Mouse (Mus musculus): ENCODE measurements around the gene Gm4177.
"Not testable (repeated sequence)": the region's sequence is repeated elsewhere in the genome, so short reads cannot be mapped to it uniquely, and the experiment has no call there.

Gene Gm4177

DNA sequence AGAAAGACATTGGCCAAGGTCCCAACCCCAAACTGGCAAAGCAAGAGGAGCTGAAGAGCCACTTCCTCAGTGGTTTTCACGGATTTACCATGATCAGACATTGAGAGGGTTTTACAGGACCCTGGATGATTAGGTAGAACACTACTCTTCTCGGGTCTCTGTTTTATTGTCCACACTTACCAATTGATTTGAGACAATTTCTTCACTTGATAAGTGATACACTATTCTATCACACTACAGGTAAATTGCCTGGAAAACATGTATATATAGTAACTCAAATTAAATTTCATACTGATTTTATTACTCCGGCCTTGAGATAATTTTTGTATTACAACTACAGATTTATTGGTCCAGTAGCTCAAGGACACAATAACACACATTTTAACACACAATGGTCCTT, at the start of gene Gm4177:
Gene Gm4177, minus strand, starts transcription at position 101 of the 400 bp plus-strand sequence.
- DNase-seq (ENCODE audit: low spot score), result not testable (repeated sequence)

DNA sequence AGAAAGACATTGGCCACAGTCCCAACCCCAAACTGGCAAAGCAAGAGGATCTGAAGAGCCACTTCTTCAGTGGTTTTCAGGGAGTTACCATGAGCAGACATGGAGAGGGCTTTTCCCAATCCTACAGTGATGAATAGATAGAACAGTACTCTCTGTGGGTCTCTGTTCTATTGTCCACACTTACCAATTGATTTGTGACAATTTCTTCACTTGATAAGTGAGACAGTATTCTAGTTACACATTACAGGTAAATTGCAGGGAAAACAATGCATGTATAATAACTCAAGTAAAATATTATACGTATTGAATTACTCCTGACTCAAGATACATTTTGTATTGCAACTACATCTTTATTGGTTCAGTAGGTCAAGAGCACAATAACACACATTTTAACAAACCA, 47.6 kb upstream of the Gm4177 start, which contains the start of gene Gm5725:
Gene Gm5725, minus strand, starts transcription at position 101 of the 400 bp plus-strand sequence.
- not testable (repeated sequence) for DNase-seq (ENCODE audit: low spot score)

DNA sequence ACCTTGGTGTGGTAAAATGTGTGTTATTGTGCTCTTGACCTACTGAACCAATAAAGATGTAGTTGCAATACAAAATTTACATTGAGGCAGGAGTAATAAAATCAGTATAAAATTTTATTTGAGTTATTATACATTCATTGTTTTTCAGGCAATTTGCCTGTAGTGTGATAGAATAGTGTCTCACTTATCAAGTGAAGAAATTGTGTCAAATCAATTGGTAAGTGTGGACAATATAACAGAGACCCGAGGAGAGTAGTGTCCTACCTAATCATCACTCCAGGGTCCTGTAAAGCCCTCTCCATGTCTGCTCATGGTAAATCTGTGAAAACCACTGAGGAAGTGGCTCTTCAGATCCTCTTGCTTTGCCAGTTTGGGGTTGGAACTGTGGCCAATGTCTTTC, 35.5 kb upstream of the Gm4177 start, which contains the start of gene Vmn1r135:
Gene Vmn1r135, plus strand, starts transcription at position 301 of the 400 bp plus-strand sequence.
- not testable (repeated sequence) for DNase-seq (ENCODE audit: low spot score)

DNA sequence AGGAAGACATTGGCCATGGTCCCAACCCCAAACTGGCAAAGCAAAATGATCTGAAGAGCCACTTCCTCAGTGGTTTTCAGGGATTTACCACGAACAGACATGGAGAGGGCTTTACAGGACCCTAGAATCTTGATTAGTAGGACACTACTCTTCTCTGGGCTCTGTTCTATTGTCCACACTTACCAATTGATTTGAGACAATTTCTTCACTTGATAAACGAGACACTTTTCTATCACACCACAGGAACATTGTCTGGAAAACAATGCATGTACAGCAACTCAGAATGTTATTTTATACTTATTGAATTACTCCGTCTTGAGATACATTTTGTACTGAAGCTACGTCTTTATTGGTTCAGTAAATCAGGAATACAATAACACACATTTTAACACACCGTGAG, 35.2 kb downstream of the Gm4177 start, which contains the start of gene Gm4175:
Gene Gm4175, minus strand, starts transcription at position 101 of the 400 bp plus-strand sequence.
- not testable (repeated sequence) for DNase-seq (ENCODE audit: low spot score)
